Mouse (Mus musculus): ENCODE measurements around the gene Tmem235.

- TF ChIP-seq CTCF (IDR thresholded peaks at IDR 0.05; ENCODE audit: low read depth, low read length): no peak
- no peak for TF ChIP-seq POLR2A (IDR thresholded peaks at IDR 0.05; ENCODE audit: extremely low read depth, insufficient read depth, low read length)
Measured at GRCm38 (mm10) chr11:117845651-117846050, 14.9 kb upstream of the Tmem235 start.
